In genomic region chr6:17309260-17309659, GRCm38 (mm10) we compare ENCODE assay signal across 12 mouse cellular contexts. TPM values are rescaled to one million over a fixed set of nuclear protein-coding genes. Genes with fewer than 3 reads are reported as not detected.
DNase-seq lines count a peak whose midpoint lies in the region; ATAC-seq lines count a peak whose summit lies in the region.
"Had no signal": no experiment of that assay in that cellular context is flagged by ENCODE, and none has a peak within 500 bp of the region (broad histone marks: within the 10 kb centered on the region; RNA-seq: fewer than 3 reads in every experiment).

No protein-coding gene starts in this region.

- peak; percentile 13 to 21 for DNase-seq in adrenal gland, postnatal 36 days
- no peak for DNase-seq in adrenal gland, postnatal 25 days
- no peak for DNase-seq in kidney, adult 8-10 months
- DNase-seq in NIH3T3 (ENCODE audit: low read depth), result peak; percentile 77
- DNase-seq in layer of hippocampus, postnatal 36 days, result no peak
- DNase-seq: kidney, postnatal 36 days had no signal

- 83% methylated on average over 2 of the region's 2 CpGs for WGBS in kidney, embryonic 16.5 days
- WGBS in limb, embryonic 15.5 days, result 60% methylated on average over 2 of the region's 2 CpGs
- 80% methylated on average over 2 of the region's 2 CpGs for WGBS in hindbrain, embryonic 16.5 days

- ATAC-seq in kidney, embryonic 16.5 days (ENCODE audit: low FRiP score, low TSS enrichment), result no peak
- no peak for ATAC-seq in limb, embryonic 15.5 days (ENCODE audit: insufficient number of reproducible peaks, low FRiP score, low TSS enrichment, low read depth)
- ATAC-seq in hindbrain, embryonic 16.5 days, result no peak

- H3K4me2 ChIP-seq in kidney, embryonic 16.5 days (replicated peaks; ENCODE audit: low read depth, low read length), result peak overlapping the region; percentile 95; the same call in 1 of the 2 replicates
- H3K4me2 ChIP-seq in limb, embryonic 15.5 days, result 0 out of 2 replicates have a peak overlapping the region, but pooled peaks have one; percentile 82
- H3K4me2 ChIP-seq in hindbrain, embryonic 16.5 days (ENCODE audit: low read length), result no peak overlapping the region; the same call in 1 of the 2 replicates
- H3K4me2 ChIP-seq: hindbrain, embryonic 13.5 days had no signal

- 0 out of 2 replicates have a peak, but pooled peaks cover 4% of the 10 kb centered on the region for H3K27me3 ChIP-seq in kidney, embryonic 16.5 days (ENCODE audit: insufficient read depth, low read length)
- 0 out of 2 replicates have a peak, but pooled peaks cover 11% of the 10 kb centered on the region for H3K27me3 ChIP-seq in limb, embryonic 15.5 days
- peaks cover 8% of the 10 kb centered on the region for H3K27me3 ChIP-seq in hindbrain, embryonic 16.5 days (replicated peaks; ENCODE audit: control insufficient read depth, insufficient read depth, low read length)

- no peaks in the 10 kb centered on the region for H3K36me3 ChIP-seq in kidney, embryonic 16.5 days (ENCODE audit: insufficient read depth, low read length)
- no peaks in the 10 kb centered on the region for H3K36me3 ChIP-seq in limb, embryonic 15.5 days
- no peaks in the 10 kb centered on the region for H3K36me3 ChIP-seq in hindbrain, embryonic 16.5 days (ENCODE audit: control insufficient read depth, insufficient read depth, low read length)
- H3K36me3 ChIP-seq: hindbrain, embryonic 13.5 days had no signal

- peaks cover 13% of the 10 kb centered on the region; the same call in 1 of the 2 replicates for H3K4me1 ChIP-seq in kidney, embryonic 16.5 days (ENCODE audit: insufficient read depth, low read length)
- H3K4me1 ChIP-seq in limb, embryonic 15.5 days, result peaks cover 22% of the 10 kb centered on the region
- H3K4me1 ChIP-seq in hindbrain, embryonic 16.5 days (ENCODE audit: control insufficient read depth, insufficient read depth, low read depth, low read length), result peaks cover 17% of the 10 kb centered on the region

- H3K4me3 ChIP-seq in kidney, embryonic 16.5 days (ENCODE audit: low read length), result no peak overlapping the region; the same call in 1 of the 2 replicates
- 0 out of 2 replicates have a peak overlapping the region, but pooled peaks have one; percentile 47 for H3K4me3 ChIP-seq in limb, embryonic 15.5 days
- no peak overlapping the region for H3K4me3 ChIP-seq in hindbrain, embryonic 16.5 days (ENCODE audit: low read length)
- H3K4me3 ChIP-seq: hindbrain, embryonic 13.5 days had no signal

- no peaks in the 10 kb centered on the region for H3K9me3 ChIP-seq in kidney, embryonic 16.5 days (ENCODE audit: low read length)
- no peaks in the 10 kb centered on the region for H3K9me3 ChIP-seq in limb, embryonic 15.5 days
- H3K9me3 ChIP-seq in hindbrain, embryonic 16.5 days (ENCODE audit: control insufficient read depth, low read length), result no peaks in the 10 kb centered on the region
- H3K9me3 ChIP-seq: hindbrain, embryonic 13.5 days had no signal

- H3K9ac ChIP-seq in kidney, embryonic 16.5 days (replicated peaks; ENCODE audit: low read length), result no peak overlapping the region
- H3K9ac ChIP-seq in limb, embryonic 15.5 days, result no peak overlapping the region
- H3K9ac ChIP-seq in hindbrain, embryonic 16.5 days (ENCODE audit: low read depth, low read length), result no peak overlapping the region
- H3K9ac ChIP-seq: hindbrain, embryonic 13.5 days had no signal

- no peak overlapping the region for H3K27ac ChIP-seq in kidney, embryonic 16.5 days (ENCODE audit: low read length)
- H3K27ac ChIP-seq in limb, embryonic 15.5 days, result no peak overlapping the region
- no peak overlapping the region for H3K27ac ChIP-seq in hindbrain, embryonic 16.5 days (ENCODE audit: low read depth, low read length)
- H3K27ac ChIP-seq: hindbrain, embryonic 13.5 days; macrophage had no signal

RNA-seq across cellular contexts. Expression of gene Cav1, which starts 3.1 kb away (rescaled TPM):
- 100 to 1,000 TPM; 109 to 190 TPM for total RNA-seq in adrenal gland, postnatal 36 days (2021)
- 90.9 and 95.2 TPM in 2 replicates for total RNA-seq in adrenal gland, postnatal 25 days (2021)
- 87.9 and 127 TPM in 2 replicates for polyA plus RNA-seq in kidney, embryonic 16.5 days (2015; fragmentation: Nextera tagmentation; extraction: Ambion mirVana)
- 245 and 304 TPM in 2 replicates for polyA plus RNA-seq in limb, embryonic 15.5 days (2015; fragmentation: Nextera tagmentation; extraction: Ambion mirVana)
- 45.8 and 46.0 TPM in 2 replicates for polyA plus RNA-seq in hindbrain, embryonic 16.5 days (2015; fragmentation: Nextera tagmentation; extraction: Ambion mirVana)
- total RNA-seq in layer of hippocampus, postnatal 36 days (2021), result 10 to 100 TPM; 18.7 to 24.5 TPM
- total RNA-seq: monocyte, adult 5-6 weeks had no signal

RNA-seq across cellular contexts. Expression of gene Cav2, which starts 28.3 kb away (rescaled TPM):
- total RNA-seq in adrenal gland, postnatal 36 days (2021), result 10 to 100 TPM; 32.6 to 46.0 TPM
- total RNA-seq in adrenal gland, postnatal 25 days (2021), result 34.6 and 37.6 TPM in 2 replicates
- 38.1 and 40.9 TPM in 2 replicates for polyA plus RNA-seq in kidney, embryonic 16.5 days (2015; fragmentation: Nextera tagmentation; extraction: Ambion mirVana)
- 32.6 and 38.6 TPM in 2 replicates for polyA plus RNA-seq in limb, embryonic 15.5 days (2015; fragmentation: Nextera tagmentation; extraction: Ambion mirVana)
- polyA plus RNA-seq in hindbrain, embryonic 16.5 days (2015; fragmentation: Nextera tagmentation; extraction: Ambion mirVana), result 21.8 and 24.2 TPM in 2 replicates
- total RNA-seq in layer of hippocampus, postnatal 36 days (2021), result 10 to 100 TPM; 19.9 to 23.3 TPM

Comparison
In these comparisons a context has a peak if more than half of its experiments do, and no peak if none do; other contexts are left out.
1. DNase-seq: peak in adrenal gland, postnatal 36 days (2 of 2) and NIH3T3 (single experiment); none in adrenal gland, postnatal 25 days (single experiment), kidney, adult 8-10 months (0 of 2) and layer of hippocampus, postnatal 36 days (0 of 2).